Mouse (Mus musculus) midbrain, postnatal 0 days (tissue): ENCODE data around the gene Eef1g. TPM values are rescaled to one million over a fixed set of nuclear protein-coding genes. Genes with fewer than 3 reads are reported as not detected.

Experiments used
- ATAC-seq: fragments of 200-750 bp; cut with Nextera tagmentation; 2 replicates; pipeline ENCODE4 v1.8.0; 2017; ENCODE audit warnings: moderate number of reproducible peaks, mild to moderate bottlenecking, moderate TSS enrichment, moderate library complexity; ENCODE audit not compliant: low FRiP score
- DNase-seq: peaks from one replicate; pipeline ENCODE4 v3.0.0-alpha.2; 2015; ENCODE audit warnings: low spot score
- H3K27ac ChIP-seq: fragments of 300-500 bp; sonication (generic); 2 replicates; pipeline ENCODE4 v1.5.1; 2014; ENCODE audit warnings: low read depth, mild to moderate bottlenecking, low read length, mixed read lengths
- H3K27me3 ChIP-seq: fragments of 300-500 bp; sonication (generic); 2 replicates; pipeline ENCODE4 v1.6.1; 2014; ENCODE audit warnings: low read length, control low read depth, mixed read lengths; ENCODE audit not compliant: insufficient read depth
- H3K36me3 ChIP-seq: fragments of 300-500 bp; sonication (generic); 2 replicates; pipeline ENCODE4 v1.6.1; 2014; ENCODE audit warnings: low read length, control low read depth, mixed read lengths; ENCODE audit not compliant: insufficient read depth
- H3K4me1 ChIP-seq: fragments of 300-500 bp; sonication (generic); 2 replicates; pipeline ENCODE4 v1.6.1; 2014; ENCODE audit warnings: mild to moderate bottlenecking, control low read depth, antibody characterized with exemption, low read length, mixed read lengths; ENCODE audit not compliant: insufficient read depth
- H3K4me2 ChIP-seq: fragments of 300-500 bp; sonication (generic); 2 replicates; pipeline ENCODE4 v1.6.1; 2014; ENCODE audit warnings: low read depth, mild to moderate bottlenecking, low read length, mixed read lengths; ENCODE audit not compliant: poor library complexity, severe bottlenecking
- H3K4me3 ChIP-seq: fragments of 300-500 bp; sonication (generic); 2 replicates; pipeline ENCODE4 v1.5.1; 2014; ENCODE audit warnings: low read depth, mild to moderate bottlenecking, low read length, moderate library complexity
- H3K9ac ChIP-seq: fragments of 300-500 bp; sonication (generic); replicated peaks from 2 replicates; pipeline ENCODE4 v1.6.1; 2014; ENCODE audit warnings: mild to moderate bottlenecking, low read length, moderate library complexity, mixed read lengths; ENCODE audit not compliant: poor library complexity, severe bottlenecking
- H3K9me3 ChIP-seq: fragments of 300-500 bp; sonication (generic); 2 replicates; pipeline ENCODE4 v1.6.1; 2016; ENCODE audit warnings: low read length, control low read depth
- CTCF ChIP-seq: IDR thresholded peaks from 2 replicates; pipeline ENCODE4 v1.5.1; 2016; ENCODE audit warnings: antibody characterized with exemption, mild to moderate bottlenecking
- WGBS: fragments of 180-500 bp; shearing (Covaris S2); extraction: QIAGEN DNeasy Blood & Tissue Kit; methylation state at CpG from one replicate; pipeline ENCODE4 v1.1.7; 2014; 5-methylcytosine and 5-hydroxymethylcytosine counted together
- polyA plus RNA-seq: library from polyadenylated mRNA; unstranded; fragments of >200 nt; fragmentation: Nextera tagmentation; extraction: Ambion mirVana; gene quantifications from 2 replicates; pipeline ENCODE4 v1.2.1, GENCODE M21; 2015
- total RNA-seq: library from RNA; depleted of rRNA; stranded (reverse); fragments of >200 nt; gene quantifications from 2 replicates; pipeline ENCODE4 v1.2.3, GENCODE M21; 2014

Eef1g gene
- total and polyA plus RNA-seq, 2 experiments from 2014 or later, result 258 to 583 TPM

DNA sequence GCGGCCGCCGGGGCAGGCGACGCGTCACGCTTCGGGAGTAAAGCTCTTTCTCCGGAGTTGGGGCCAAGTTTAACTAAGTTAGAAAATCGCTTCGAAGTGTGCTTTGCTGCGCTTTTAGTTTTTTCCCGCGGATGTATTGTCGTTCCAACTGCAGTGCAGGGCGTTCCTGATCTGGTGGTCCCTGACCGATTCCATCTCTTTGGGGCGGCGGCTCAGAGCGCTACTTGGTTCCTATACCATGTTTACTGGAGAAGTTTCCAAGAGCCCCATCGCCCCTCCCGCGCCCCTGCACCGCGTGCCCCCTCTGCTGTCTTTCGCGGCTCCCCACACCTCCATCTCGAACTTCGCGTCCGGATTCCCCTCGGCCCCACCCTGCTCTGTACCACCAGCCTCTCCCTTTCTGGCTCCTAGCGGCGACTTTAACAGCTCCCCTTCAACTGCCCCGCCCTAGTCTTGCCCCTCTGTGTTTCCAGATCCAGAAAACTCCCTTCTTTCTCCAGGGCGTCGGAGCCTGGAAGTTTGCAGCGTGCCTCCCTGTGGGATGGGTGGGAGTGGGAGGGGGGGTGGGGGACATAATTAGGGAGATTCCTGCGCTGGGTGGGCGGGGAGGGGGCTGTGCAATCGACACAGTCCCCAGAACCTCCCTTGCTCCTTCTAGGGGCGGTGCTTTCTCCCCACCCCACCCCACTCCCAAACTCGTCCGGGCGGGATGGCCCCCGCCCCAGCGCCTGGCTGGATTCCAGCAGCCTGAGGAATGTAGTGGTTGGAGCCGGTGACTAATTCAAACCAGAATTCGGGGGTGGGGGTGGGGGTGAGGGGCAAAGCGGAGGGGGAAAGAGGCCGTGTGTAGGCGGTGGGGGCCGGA, 23.0 kb downstream of the Eef1g start:
- DNase-seq, result peak; percentile 24
- H3K4me3 ChIP-seq, result peak overlapping the region; percentile 44
- under 1% methylated on average over 53 of the region's 53 CpGs for WGBS
- no peaks in the 10 kb centered on the region for H3K9me3 ChIP-seq
- H3K27me3 ChIP-seq, result peaks cover 35% of the 10 kb centered on the region
- H3K9ac ChIP-seq, result peak overlapping the region; percentile 48; the same call in 1 of the 2 replicates
- ATAC-seq, result peak; percentile 11; the same call in 1 of the 2 replicates
- peaks cover 10% of the 10 kb centered on the region for H3K4me1 ChIP-seq
- peak overlapping the region; percentile 75 for H3K4me2 ChIP-seq
- H3K36me3 ChIP-seq, result no peaks in the 10 kb centered on the region
- peak; percentile 19 for TF ChIP-seq CTCF
- H3K27ac ChIP-seq, result no peak overlapping the region

DNA sequence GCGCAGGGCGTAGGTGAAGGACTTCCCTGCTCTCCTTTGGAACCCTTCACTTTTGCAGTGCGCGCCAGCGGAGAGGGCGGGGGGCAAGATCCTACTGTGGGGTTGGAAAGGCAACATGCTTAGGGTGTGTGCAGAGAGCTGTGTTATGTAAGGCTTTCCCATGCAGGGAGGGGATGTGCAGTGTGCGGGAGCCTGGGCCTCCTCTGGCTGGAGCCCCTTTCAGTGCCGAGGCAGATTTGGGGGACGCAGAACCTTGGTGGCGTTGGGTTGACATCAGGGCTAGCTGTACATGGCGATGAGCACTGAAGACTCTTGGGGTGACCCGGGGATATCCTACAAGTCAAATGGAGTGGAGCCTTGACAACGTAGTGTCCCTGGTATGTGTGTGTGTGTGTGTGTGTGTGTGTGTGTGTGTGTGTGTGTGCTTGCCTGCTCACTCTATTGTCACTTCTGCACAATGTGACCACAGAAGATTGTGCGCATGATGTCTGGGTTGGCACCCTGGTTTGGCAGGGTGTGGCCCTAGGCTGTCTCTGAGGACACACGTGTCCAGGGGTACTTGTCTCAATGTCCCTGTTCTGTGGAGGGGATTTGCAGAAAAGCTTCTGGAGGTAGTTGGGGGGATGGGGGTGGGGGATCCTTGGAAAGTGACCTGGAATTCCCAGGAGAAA, 23.7 kb downstream of the Eef1g start:
- DNase-seq, result no peak
- Histone ChIP-seq H3K27ac (no peak overlapping the region), H3K36me3 (no peaks in the 10 kb centered on the region), H3K4me2 (peak overlapping the region; percentile 75), H3K9ac (0 out of 2 replicates have a peak overlapping the region, but pooled peaks have one; percentile 48), H3K9me3 (no peaks in the 10 kb centered on the region), H3K4me3 (peak overlapping the region; percentile 44), H3K27me3 (peaks cover 35% of the 10 kb centered on the region), H3K4me1 (peaks cover 6% of the 10 kb centered on the region)
- TF ChIP-seq CTCF, result no peak
- ATAC-seq, result peak; percentile 31; the same call in 1 of the 2 replicates
- WGBS, result 17% methylated on average over 15 of the region's 15 CpGs

DNA sequence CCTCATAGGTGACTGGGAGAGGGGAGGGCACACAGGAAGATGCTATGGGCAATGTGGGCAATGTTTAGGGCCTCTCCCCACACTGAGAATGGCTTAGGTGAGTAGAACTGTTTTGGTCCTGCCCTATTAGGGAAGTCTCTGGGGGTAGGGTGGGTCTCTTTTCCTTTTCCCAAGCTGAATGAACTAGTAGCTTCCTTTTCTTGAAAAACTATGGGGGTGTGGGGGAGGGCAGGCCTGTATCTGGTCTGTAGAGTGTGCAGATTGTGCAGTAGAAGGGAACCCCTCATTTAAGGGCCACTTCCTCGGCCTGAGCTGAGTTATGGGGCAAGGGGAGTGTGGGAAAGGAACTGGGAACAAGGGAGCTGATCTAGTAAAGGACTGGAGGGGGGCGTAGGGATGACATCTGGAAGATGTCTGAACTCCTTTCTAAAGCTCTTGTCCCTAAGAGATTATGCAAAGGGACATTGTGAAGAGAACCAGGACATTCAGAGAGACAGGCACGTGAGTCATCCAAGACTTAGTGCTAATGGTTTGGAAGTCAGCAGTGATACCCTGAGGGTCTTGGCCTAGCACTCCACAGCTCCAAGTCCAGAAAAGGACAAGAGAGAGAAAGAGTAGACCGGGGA, 24.5 kb downstream of the Eef1g start:
- TF ChIP-seq CTCF, result no peak
- no peak overlapping the region; the same call in 1 of the 2 replicates for H3K4me2 ChIP-seq
- no peak for ATAC-seq
- H3K4me1 ChIP-seq, result peaks cover 6% of the 10 kb centered on the region
- H3K27ac ChIP-seq, result no peak overlapping the region
- no peak for DNase-seq
- peaks cover 35% of the 10 kb centered on the region for H3K27me3 ChIP-seq
- H3K9me3 ChIP-seq, result no peaks in the 10 kb centered on the region
- H3K9ac ChIP-seq, result no peak overlapping the region
- whole genome bisulfite sequencing, result 65% methylated on average over 4 of the region's 4 CpGs
- H3K36me3 ChIP-seq, result no peaks in the 10 kb centered on the region
- no peak overlapping the region; the same call in 1 of the 2 replicates for H3K4me3 ChIP-seq

DNA sequence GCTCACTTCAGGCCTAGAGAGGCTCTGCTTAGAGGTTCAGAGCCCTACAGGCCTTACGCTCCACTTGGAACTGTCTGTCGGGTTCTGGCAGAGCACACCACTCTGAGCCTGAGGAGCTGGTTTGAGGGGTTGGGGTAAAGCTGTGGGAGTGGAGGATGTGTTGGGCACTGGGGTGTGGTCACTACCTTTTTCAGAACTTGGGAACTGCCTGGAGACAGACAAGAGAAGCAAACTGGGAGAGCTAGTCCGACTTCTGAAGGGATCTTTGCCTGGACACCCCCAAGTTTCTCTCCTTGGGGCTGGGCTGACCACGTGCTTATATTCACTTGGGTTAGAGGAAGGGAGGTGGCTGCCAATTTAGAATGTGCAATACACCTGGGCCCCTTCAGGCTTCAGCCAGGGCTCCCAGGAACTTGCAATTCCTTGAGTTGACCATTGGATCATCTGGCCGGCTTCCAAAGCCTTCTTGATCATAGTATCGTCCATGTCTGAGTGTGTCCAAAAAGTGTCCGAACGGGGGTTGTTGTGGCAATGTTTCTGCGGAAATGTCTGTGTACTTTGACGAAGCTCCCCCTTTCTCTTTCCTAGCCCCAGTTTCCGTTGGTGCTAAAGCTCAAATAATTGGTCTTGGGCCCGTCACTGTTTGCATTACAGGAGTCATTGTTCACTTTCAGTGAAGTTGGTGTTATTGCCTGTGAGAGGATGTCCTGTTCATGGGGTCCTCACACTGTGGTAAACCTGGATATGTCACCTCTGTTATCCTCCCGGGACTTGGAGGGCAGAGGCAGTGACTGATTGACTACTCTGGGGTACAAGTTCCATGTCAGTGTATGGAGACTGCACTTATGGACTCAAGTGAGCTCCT, 25.3 kb downstream of the Eef1g start:
- H3K9ac ChIP-seq, result no peak overlapping the region
- H3K4me2 ChIP-seq, result peak overlapping the region; percentile 2; the same call in 1 of the 2 replicates
- no peaks in the 10 kb centered on the region for H3K36me3 ChIP-seq
- DNase-seq, result no peak
- ATAC-seq, result no peak
- H3K27ac ChIP-seq, result no peak overlapping the region
- no peak overlapping the region for H3K4me3 ChIP-seq
- no peaks in the 10 kb centered on the region for H3K9me3 ChIP-seq
- peaks cover 6% of the 10 kb centered on the region for H3K4me1 ChIP-seq
- 81% methylated on average over 13 of the region's 13 CpGs for WGBS
- H3K27me3 ChIP-seq, result peaks cover 35% of the 10 kb centered on the region
- no peak for TF ChIP-seq CTCF
